Comparison of ENCODE assay signal across 14 mouse cellular contexts in genomic region chr7:132681831-132682230, GRCm38 (mm10).
A peak's percentile ranks its signal among the peaks of the same experiment; 100 is the strongest.
DNase-seq lines count a peak whose midpoint lies in the region; ATAC-seq lines count a peak whose summit lies in the region.
"Had no signal": no experiment of that assay in that cellular context is flagged by ENCODE, and none has a peak within 500 bp of the region (broad histone marks: within the 10 kb centered on the region; RNA-seq: fewer than 3 reads in every experiment).

No protein-coding gene starts in this region.

- H3K4me3 ChIP-seq in forebrain, embryonic 10.5 days = no peak overlapping the region
- no peak overlapping the region for H3K4me3 ChIP-seq in forebrain, embryonic 16.5 days (replicated peaks; ENCODE audit: low read length)
- no peak overlapping the region for H3K4me3 ChIP-seq in neural tube, embryonic 12.5 days
- H3K4me3 ChIP-seq: embryonic facial prominence, embryonic 13.5 days; embryonic facial prominence, embryonic 15.5 days; erythroblast, embryonic 14.5 days; forebrain, embryonic 13.5 days; forebrain, embryonic 15.5 days had no signal

- no peak overlapping the region for H3K4me2 ChIP-seq in forebrain, embryonic 16.5 days (ENCODE audit: low read length)
- no peak overlapping the region for H3K4me2 ChIP-seq in neural tube, embryonic 12.5 days (replicated peaks)
- H3K4me2 ChIP-seq: embryonic facial prominence, embryonic 13.5 days; embryonic facial prominence, embryonic 15.5 days; forebrain, embryonic 13.5 days; forebrain, embryonic 15.5 days had no signal

- no peaks in the 10 kb centered on the region for H3K27me3 ChIP-seq in forebrain, embryonic 10.5 days (ENCODE audit: poor library complexity, severe bottlenecking)
- no peaks in the 10 kb centered on the region for H3K27me3 ChIP-seq in forebrain, embryonic 16.5 days (replicated peaks; ENCODE audit: control insufficient read depth, insufficient read depth, low read length)
- H3K27me3 ChIP-seq in neural tube, embryonic 12.5 days (replicated peaks) = no peaks in the 10 kb centered on the region
- H3K27me3 ChIP-seq: embryonic facial prominence, embryonic 13.5 days; embryonic facial prominence, embryonic 15.5 days; forebrain, embryonic 13.5 days; forebrain, embryonic 15.5 days had no signal

- no peaks in the 10 kb centered on the region for H3K36me3 ChIP-seq in forebrain, embryonic 10.5 days (replicated peaks)
- H3K36me3 ChIP-seq in forebrain, embryonic 16.5 days (ENCODE audit: control insufficient read depth, insufficient read depth) = no peaks in the 10 kb centered on the region
- H3K36me3 ChIP-seq in neural tube, embryonic 12.5 days = no peaks in the 10 kb centered on the region
- H3K36me3 ChIP-seq: embryonic facial prominence, embryonic 13.5 days; embryonic facial prominence, embryonic 15.5 days; forebrain, embryonic 15.5 days had no signal

- 0 out of 2 replicates have a peak overlapping the region, but pooled peaks have one; percentile 40 for H3K27ac ChIP-seq in forebrain, embryonic 10.5 days
- no peak overlapping the region for H3K27ac ChIP-seq in forebrain, embryonic 16.5 days (ENCODE audit: low read length)
- no peak overlapping the region for H3K27ac ChIP-seq in neural tube, embryonic 12.5 days
- H3K27ac ChIP-seq: embryonic facial prominence, embryonic 13.5 days; embryonic facial prominence, embryonic 15.5 days; forebrain, embryonic 13.5 days; forebrain, embryonic 15.5 days had no signal

- no peaks in the 10 kb centered on the region for H3K9me3 ChIP-seq in forebrain, embryonic 10.5 days
- no peaks in the 10 kb centered on the region for H3K9me3 ChIP-seq in forebrain, embryonic 16.5 days (ENCODE audit: control insufficient read depth, low read length)
- H3K9me3 ChIP-seq in neural tube, embryonic 12.5 days = no peaks in the 10 kb centered on the region
- H3K9me3 ChIP-seq: embryonic facial prominence, embryonic 13.5 days; embryonic facial prominence, embryonic 15.5 days; forebrain, embryonic 13.5 days; forebrain, embryonic 15.5 days had no signal

- peak; percentile 55 for DNase-seq in cerebellum, adult 9-10 months
- DNase-seq in forebrain, embryonic 10.5 days (ENCODE audit: extremely low spot score, low spot score) = no peak
- no peak for DNase-seq in neural tube, embryonic 10.5 days (ENCODE audit: extremely low spot score, low spot score)
- DNase-seq: adrenal gland, adult 2 months; adrenal gland, postnatal 25 days; embryo, embryonic 11 days had no signal

- 91% methylated on average over 1 of the region's 1 CpGs for WGBS in forebrain, embryonic 10.5 days
- WGBS in forebrain, embryonic 16.5 days = 87% methylated on average over 1 of the region's 1 CpGs
- WGBS in neural tube, embryonic 12.5 days = 88% methylated on average over 1 of the region's 1 CpGs

- ATAC-seq in cerebellum, adult (ENCODE audit: insufficient number of reproducible peaks, low FRiP score, low TSS enrichment) = no peak
- no peak for ATAC-seq in forebrain, embryonic 16.5 days
- no peak for ATAC-seq in neural tube, embryonic 12.5 days (ENCODE audit: low FRiP score, low read depth)
- ATAC-seq: forebrain, embryonic 13.5 days; forebrain, embryonic 15.5 days had no signal

- no peak overlapping the region for H3K9ac ChIP-seq in forebrain, embryonic 16.5 days (replicated peaks; ENCODE audit: low read depth, low read length)
- H3K9ac ChIP-seq in neural tube, embryonic 12.5 days = 0 out of 2 replicates have a peak overlapping the region, but pooled peaks have one; percentile 21
- H3K9ac ChIP-seq: embryonic facial prominence, embryonic 13.5 days; embryonic facial prominence, embryonic 15.5 days; forebrain, embryonic 13.5 days; forebrain, embryonic 15.5 days had no signal

- no peaks in the 10 kb centered on the region for H3K4me1 ChIP-seq in forebrain, embryonic 10.5 days
- no peaks in the 10 kb centered on the region; the same call in 1 of the 2 replicates for H3K4me1 ChIP-seq in forebrain, embryonic 16.5 days (replicated peaks; ENCODE audit: control insufficient read depth, insufficient read depth, low read length)
- no peaks in the 10 kb centered on the region for H3K4me1 ChIP-seq in neural tube, embryonic 12.5 days
- H3K4me1 ChIP-seq: embryonic facial prominence, embryonic 15.5 days; forebrain, embryonic 13.5 days; forebrain, embryonic 15.5 days had no signal
